Mouse (Mus musculus) Patski (cell line): Measurements from ENCODE around the gene Ulk3. TPM values are rescaled to one million over a fixed set of nuclear protein-coding genes. Genes with fewer than 3 reads are reported as not detected.

ENCODE experiments used
- ATAC-seq: fragments of 100-300 bp; one replicate; pipeline ENCODE4 v1.8.0; 2021
- CTCF ChIA-PET: fragments of 350-600 bp; sonication (Branson Sonifier 250); formaldehyde crosslinking; loops from one replicate; lab custom pipeline; 2022; ENCODE audit warnings: inconsistent platforms; lab: Charles Lee
- POLR2A ChIA-PET: fragments of 350-600 bp; sonication (Branson Sonifier 250); formaldehyde crosslinking; loops from one replicate; lab custom pipeline; 2022; ENCODE audit warnings: antibody characterized with exemption, inconsistent platforms; lab: Charles Lee
- DNase-seq: peaks from one replicate; pipeline ENCODE4 v3.0.0-alpha.2; 2011; ENCODE audit warnings: low read depth, low spot score
- H3K27me3 ChIP-seq: fragments of 371-371 bp; one replicate; pipeline ENCODE4 v1.5.1; 2021
- CTCF ChIP-seq: fragments of 100-300 bp; IDR thresholded peaks from one replicate; pipeline ENCODE4 v1.5.1; 2021
- in situ Hi-C: fragments of 300-500 bp; cut with MboI; formaldehyde crosslinking; loops from 3 replicates; pipeline ENCODE4 v1.11.1; 2018; ENCODE audit warnings: low pct_unique_long_range_greater_than_20kb, mixed read lengths
- polyA plus RNA-seq: library from polyadenylated mRNA; unstranded; gene quantifications from one replicate; pipeline ENCODE4 v1.2.3, GENCODE M21; 2021

Gene Ulk3
- 30.7 TPM for polyA plus RNA-seq

- no peak for TF ChIP-seq CTCF
- ATAC-seq (peak; percentile 83), DNase-seq (no peak)
- ChIA-PET POLR2A (interaction anchor here (0.7 kb wide), 1 partner anchor 37 kb away, joined by 3 read pairs; no protein-coding TSS in a partner anchor), CTCF (interaction anchor here (1.8 to 3.0 kb wide), 2 partner anchors 50 to 66 kb away, joined by 6 to 13 read pairs; no protein-coding TSS in a partner anchor)
- no peaks in the 10 kb centered on the region for H3K27me3 ChIP-seq
- in situ Hi-C loops, result loop anchor here (5.0 kb wide), 1 partner anchor 63 kb away; the partner anchor contains the start of gene Csk
These were observed at the start of gene Ulk3 for GRCm38 (mm10) chr9:57589224-57590126. Gene Ulk3, plus strand, starts transcription at chr9:57589452.

- CTCF ChIA-PET, result no interaction called here
- ATAC-seq, result no peak
- H3K27me3 ChIP-seq, result no peaks in the 10 kb centered on the region
- in situ Hi-C loops, result no loop called here
- POLR2A ChIA-PET, result interaction anchor here (0.7 kb wide), 1 partner anchor 13 kb away, joined by 3 read pairs; the partner anchor contains the start of gene Mpi
- DNase-seq, result no peak
- TF ChIP-seq CTCF, result no peak
These were observed 49.7 kb upstream of the Ulk3 start for GRCm38 (mm10) chr9:57539550-57539949.

GRCm38 (mm10) chr9:57541312-57541711 is 47.9 kb upstream of the Ulk3 start:
- no peak for TF ChIP-seq CTCF
- ATAC-seq (no peak), DNase-seq (no peak)
- CTCF ChIA-PET, result interaction anchor here (0.9 to 1.3 kb wide), 8 partner anchors 9 to 110 kb away, joined by 3 to 5 read pairs (median 3); no protein-coding TSS in a partner anchor
- no peaks in the 10 kb centered on the region for H3K27me3 ChIP-seq
- in situ Hi-C loops, result no loop called here
- POLR2A ChIA-PET, result interaction anchor here (0.8 kb wide), 1 partner anchor 10 kb away, joined by 4 read pairs; no protein-coding TSS in a partner anchor

- ChIA-PET POLR2A (interaction anchor here (1.2 kb wide), 1 partner anchor 68 kb away, joined by 3 read pairs; no protein-coding TSS in a partner anchor), CTCF (interaction anchor here (0.6 kb wide), 1 partner anchor 9 kb away, joined by 3 read pairs; the partner anchor contains the start of gene Mpi)
- in situ Hi-C loops, result no loop called here
- ATAC-seq (no peak), DNase-seq (no peak)
- H3K27me3 ChIP-seq, result no peaks in the 10 kb centered on the region
- no peak for TF ChIP-seq CTCF
These were observed 45.3 kb upstream of the Ulk3 start for GRCm38 (mm10) chr9:57543951-57544350.

GRCm38 (mm10) chr9:57547287-57547686 is 42.0 kb upstream of the Ulk3 start:
- in situ Hi-C loops, result no loop called here
- no peak for TF ChIP-seq CTCF
- no peaks in the 10 kb centered on the region for H3K27me3 ChIP-seq
- ChIA-PET POLR2A (no interaction called here), CTCF (no interaction called here)
- DNase-seq (no peak), ATAC-seq (no peak)

- CTCF ChIA-PET, result no interaction called here
- no peak for ATAC-seq
These were observed 41.4 kb upstream of the Ulk3 start for GRCm38 (mm10) chr9:57547869-57548268.

GRCm38 (mm10) chr9:57549186-57549585 is 40.1 kb upstream of the Ulk3 start:
- ChIA-PET POLR2A (interaction anchor here (0.5 to 0.6 kb wide), 2 partner anchors 18 to 894 kb away, joined by 3 read pairs; no protein-coding TSS in a partner anchor), CTCF (no interaction called here)
- H3K27me3 ChIP-seq, result no peaks in the 10 kb centered on the region
- in situ Hi-C loops, result no loop called here
- ATAC-seq (no peak), DNase-seq (no peak)
- no peak for TF ChIP-seq CTCF

More at GRCm38 (mm10) chr9:57547869-57548268, 41.4 kb upstream of the Ulk3 start:
- DNase-seq, result no peak
- in situ Hi-C loops, result no loop called here
- no peaks in the 10 kb centered on the region for H3K27me3 ChIP-seq
- POLR2A ChIA-PET, result no interaction called here
- no peak for TF ChIP-seq CTCF

GRCm38 (mm10) chr9:57550126-57550862 is 39.0 kb upstream of the Ulk3 start:
- CTCF ChIA-PET, result interaction anchor here (1.4 to 1.5 kb wide), 2 partner anchors 9 to 35 kb away, joined by 3 to 5 read pairs; no protein-coding TSS in a partner anchor
- no peak for TF ChIP-seq CTCF

GRCm38 (mm10) chr9:57552139-57552887 is 36.9 kb upstream of the Ulk3 start, which contains the start of gene Mpi:
Gene Mpi, minus strand, starts transcription at chr9:57552763.
- TF ChIP-seq CTCF, result no peak
- no peaks in the 10 kb centered on the region for H3K27me3 ChIP-seq
- POLR2A ChIA-PET, result interaction anchor here (0.7 to 1.1 kb wide), 3 partner anchors 9 to 13 kb away, joined by 3 to 4 read pairs (median 3); no protein-coding TSS in a partner anchor
- CTCF ChIA-PET, result interaction anchor here (0.9 kb wide), 1 partner anchor 9 kb away, joined by 3 read pairs; no protein-coding TSS in a partner anchor
- in situ Hi-C loops, result no loop called here
- ATAC-seq (no peak), DNase-seq (no peak)

More at GRCm38 (mm10) chr9:57550126-57550862, 39.0 kb upstream of the Ulk3 start:
- ATAC-seq (no peak), DNase-seq (no peak)
- H3K27me3 ChIP-seq, result no peaks in the 10 kb centered on the region
- in situ Hi-C loops, result no loop called here
- POLR2A ChIA-PET, result interaction anchor here (1.0 kb wide), 1 partner anchor 12 kb away, joined by 4 read pairs; no protein-coding TSS in a partner anchor
